Mouse (Mus musculus): ENCODE measurements at regions not wholly inside any gene's neighbourhood (a gene's known extent, or its start where the extent isn't known, plus 50 kb on each side); places are given as distances from the start of the nearest gene placed in this dataset.

- Histone ChIP-seq H3K27ac (replicated peaks; ENCODE audit: low read depth, low read length) (no peak overlapping the region), H3K27me3 (ENCODE audit: control insufficient read depth, insufficient read depth, low read length) (no peaks in the 10 kb centered on the region), H3K4me2 (ENCODE audit: low read depth, severe bottlenecking) (no peak overlapping the region), H3K9ac (ENCODE audit: low read length) (no peak overlapping the region), H3K4me3 (ENCODE audit: low read depth, low read length) (no peak overlapping the region), H3K4me1 (ENCODE audit: control insufficient read depth, insufficient read depth, low read length) (no peaks in the 10 kb centered on the region), H3K9me3 (ENCODE audit: control insufficient read depth, low read length) (no peaks in the 10 kb centered on the region), H3K36me3 (ENCODE audit: control insufficient read depth, insufficient read depth, low read length) (no peaks in the 10 kb centered on the region)
- DNase-seq (ENCODE audit: low spot score) (no peak), ATAC-seq (ENCODE audit: insufficient number of reproducible peaks, low FRiP score, low TSS enrichment, low read depth) (no peak)
Measured at GRCm38 (mm10) chr12:118648673-118649072, 197.5 kb upstream of the Sp8 start.

- ATAC-seq (ENCODE audit: insufficient number of reproducible peaks, low FRiP score, low TSS enrichment, low read depth) = no peak
- H3K4me1 ChIP-seq (ENCODE audit: control insufficient read depth, insufficient read depth, low read length) = no peaks in the 10 kb centered on the region
- H3K4me3 ChIP-seq (ENCODE audit: low read depth, low read length) = no peak overlapping the region
- no peak overlapping the region for H3K27ac ChIP-seq (replicated peaks; ENCODE audit: low read depth, low read length)
- WGBS = 86% methylated on average over 12 of the region's 12 CpGs
- H3K9ac ChIP-seq (ENCODE audit: low read length) = no peak overlapping the region
- no peak overlapping the region for H3K4me2 ChIP-seq (ENCODE audit: low read depth, severe bottlenecking)
- H3K9me3 ChIP-seq (ENCODE audit: control insufficient read depth, low read length) = no peaks in the 10 kb centered on the region
- no peaks in the 10 kb centered on the region for H3K27me3 ChIP-seq (ENCODE audit: control insufficient read depth, insufficient read depth, low read length)
- DNase-seq (ENCODE audit: low spot score) = no peak
- no peaks in the 10 kb centered on the region for H3K36me3 ChIP-seq (ENCODE audit: control insufficient read depth, insufficient read depth, low read length)
Measured at GRCm38 (mm10) chr12:118647270-118648042, 198.7 kb upstream of the Sp8 start.

- no peaks in the 10 kb centered on the region for H3K9me3 ChIP-seq (ENCODE audit: control insufficient read depth, low read length)
- DNase-seq (ENCODE audit: low spot score) = no peak
- WGBS = 79% methylated on average over 3 of the region's 3 CpGs
Measured at GRCm38 (mm10) chr12:118640925-118641324, 205.2 kb upstream of the Sp8 start.

GRCm38 (mm10) chr12:118637214-118637613 is 208.9 kb upstream of the Sp8 start:
- no peak for DNase-seq (ENCODE audit: low spot score)
- Histone ChIP-seq H3K36me3 (ENCODE audit: control insufficient read depth, insufficient read depth, low read length) (no peaks in the 10 kb centered on the region), H3K4me1 (ENCODE audit: control insufficient read depth, insufficient read depth, low read length) (no peaks in the 10 kb centered on the region), H3K9me3 (ENCODE audit: control insufficient read depth, low read length) (no peaks in the 10 kb centered on the region), H3K27me3 (ENCODE audit: control insufficient read depth, insufficient read depth, low read length) (no peaks in the 10 kb centered on the region), H3K27ac (replicated peaks; ENCODE audit: low read depth, low read length) (no peak overlapping the region), H3K9ac (ENCODE audit: low read length) (no peak overlapping the region), H3K4me3 (ENCODE audit: low read depth, low read length) (no peak overlapping the region), H3K4me2 (ENCODE audit: low read depth, severe bottlenecking) (no peak overlapping the region)
- ATAC-seq (ENCODE audit: insufficient number of reproducible peaks, low FRiP score, low TSS enrichment, low read depth) = no peak
- WGBS = 61% methylated on average over 4 of the region's 4 CpGs

More at GRCm38 (mm10) chr12:118640925-118641324, 205.2 kb upstream of the Sp8 start:
- Histone ChIP-seq H3K27me3 (ENCODE audit: control insufficient read depth, insufficient read depth, low read length) (no peaks in the 10 kb centered on the region), H3K36me3 (ENCODE audit: control insufficient read depth, insufficient read depth, low read length) (no peaks in the 10 kb centered on the region), H3K4me1 (ENCODE audit: control insufficient read depth, insufficient read depth, low read length) (no peaks in the 10 kb centered on the region), H3K4me3 (ENCODE audit: low read depth, low read length) (no peak overlapping the region), H3K27ac (replicated peaks; ENCODE audit: low read depth, low read length) (no peak overlapping the region), H3K9ac (ENCODE audit: low read length) (no peak overlapping the region), H3K4me2 (ENCODE audit: low read depth, severe bottlenecking) (no peak overlapping the region)
- no peak for ATAC-seq (ENCODE audit: insufficient number of reproducible peaks, low FRiP score, low TSS enrichment, low read depth)

GRCm38 (mm10) chr12:118635456-118635855 is 210.7 kb upstream of the Sp8 start:
- Histone ChIP-seq H3K9me3 (ENCODE audit: control insufficient read depth, low read length) (no peaks in the 10 kb centered on the region), H3K4me1 (ENCODE audit: control insufficient read depth, insufficient read depth, low read length) (no peaks in the 10 kb centered on the region), H3K36me3 (ENCODE audit: control insufficient read depth, insufficient read depth, low read length) (no peaks in the 10 kb centered on the region), H3K4me2 (ENCODE audit: low read depth, severe bottlenecking) (no peak overlapping the region), H3K9ac (ENCODE audit: low read length) (no peak overlapping the region), H3K4me3 (ENCODE audit: low read depth, low read length) (no peak overlapping the region), H3K27me3 (ENCODE audit: control insufficient read depth, insufficient read depth, low read length) (no peaks in the 10 kb centered on the region), H3K27ac (replicated peaks; ENCODE audit: low read depth, low read length) (no peak overlapping the region)
- WGBS = 64% methylated on average over 1 of the region's 1 CpGs
- no peak for DNase-seq (ENCODE audit: low spot score)
- no peak for ATAC-seq (ENCODE audit: insufficient number of reproducible peaks, low FRiP score, low TSS enrichment, low read depth)

GRCm38 (mm10) chr12:118630373-118630772 is 215.8 kb upstream of the Sp8 start:
- no peaks in the 10 kb centered on the region for H3K4me1 ChIP-seq (ENCODE audit: control insufficient read depth, insufficient read depth, low read length)
- ATAC-seq (ENCODE audit: insufficient number of reproducible peaks, low FRiP score, low TSS enrichment, low read depth) (no peak), DNase-seq (ENCODE audit: low spot score) (no peak)
- H3K9ac ChIP-seq (ENCODE audit: low read length) = no peak overlapping the region
- H3K4me2 ChIP-seq (ENCODE audit: low read depth, severe bottlenecking) = no peak overlapping the region
- no peaks in the 10 kb centered on the region for H3K36me3 ChIP-seq (ENCODE audit: control insufficient read depth, insufficient read depth, low read length)
- H3K27ac ChIP-seq (replicated peaks; ENCODE audit: low read depth, low read length) = no peak overlapping the region
- no peak overlapping the region for H3K4me3 ChIP-seq (ENCODE audit: low read depth, low read length)
- no peaks in the 10 kb centered on the region for H3K9me3 ChIP-seq (ENCODE audit: control insufficient read depth, low read length)
- WGBS = 54% methylated on average over 1 of the region's 1 CpGs
- H3K27me3 ChIP-seq (ENCODE audit: control insufficient read depth, insufficient read depth, low read length) = no peaks in the 10 kb centered on the region

- ATAC-seq (ENCODE audit: insufficient number of reproducible peaks, low FRiP score, low TSS enrichment, low read depth) = no peak
- Histone ChIP-seq H3K27ac (replicated peaks; ENCODE audit: low read depth, low read length) (no peak overlapping the region), H3K9ac (ENCODE audit: low read length) (no peak overlapping the region), H3K27me3 (ENCODE audit: control insufficient read depth, insufficient read depth, low read length) (no peaks in the 10 kb centered on the region), H3K4me2 (ENCODE audit: low read depth, severe bottlenecking) (no peak overlapping the region), H3K4me1 (ENCODE audit: control insufficient read depth, insufficient read depth, low read length) (no peaks in the 10 kb centered on the region), H3K36me3 (ENCODE audit: control insufficient read depth, insufficient read depth, low read length) (no peaks in the 10 kb centered on the region), H3K4me3 (ENCODE audit: low read depth, low read length) (no peak overlapping the region), H3K9me3 (ENCODE audit: control insufficient read depth, low read length) (no peaks in the 10 kb centered on the region)
- DNase-seq (ENCODE audit: low spot score) = no peak
- WGBS = 72% methylated on average over 1 of the region's 1 CpGs
Measured at GRCm38 (mm10) chr12:118621697-118622485, 224.2 kb upstream of the Sp8 start.

GRCm38 (mm10) chr12:118620847-118621636 is 225.1 kb upstream of the Sp8 start:
- Histone ChIP-seq H3K4me2 (ENCODE audit: low read depth, severe bottlenecking) (no peak overlapping the region), H3K27ac (replicated peaks; ENCODE audit: low read depth, low read length) (no peak overlapping the region), H3K4me3 (ENCODE audit: low read depth, low read length) (no peak overlapping the region), H3K4me1 (ENCODE audit: control insufficient read depth, insufficient read depth, low read length) (no peaks in the 10 kb centered on the region), H3K9me3 (ENCODE audit: control insufficient read depth, low read length) (no peaks in the 10 kb centered on the region), H3K27me3 (ENCODE audit: control insufficient read depth, insufficient read depth, low read length) (no peaks in the 10 kb centered on the region), H3K9ac (ENCODE audit: low read length) (no peak overlapping the region), H3K36me3 (ENCODE audit: control insufficient read depth, insufficient read depth, low read length) (no peaks in the 10 kb centered on the region)
- 54% methylated on average over 5 of the region's 5 CpGs for WGBS
- ATAC-seq (ENCODE audit: insufficient number of reproducible peaks, low FRiP score, low TSS enrichment, low read depth) = no peak
- DNase-seq (ENCODE audit: low spot score) = no peak
